Comparison of ENCODE assay signal across 8 mouse cellular contexts in genomic region chr13:74390371-74390990, GRCm38 (mm10). TPM values are rescaled to one million over a fixed set of nuclear protein-coding genes. Genes with fewer than 3 reads are reported as not detected.
DNase-seq lines count a peak whose midpoint lies in the region; ATAC-seq and TF ChIP-seq lines count a peak whose summit lies in the region.

Gene Zfp72 (minus strand): TSS chr13:74390836.

- TF ChIP-seq CTCF in heart, adult 2 months (IDR thresholded peaks at IDR 0.05): no peak
- no peak for TF ChIP-seq CTCF in kidney, adult 2 months (conservative IDR thresholded peaks at IDR 0.05; ENCODE audit: insufficient read depth, insufficient read length, low read depth, low read length)
- TF ChIP-seq CTCF in small intestine, adult 2 months (IDR thresholded peaks at IDR 0.05; ENCODE audit: extremely low read depth, insufficient read length, insufficient replicate concordance, low read depth, low read length): no peak

- 2% methylated on average over 14 of the region's 14 CpGs for WGBS in embryonic facial prominence, embryonic 10.5 days
- 2% methylated on average over 14 of the region's 14 CpGs for WGBS in heart, adult 2 months
- WGBS in kidney, adult 2 months: under 1% methylated on average over 14 of the region's 14 CpGs
- 2% methylated on average over 14 of the region's 14 CpGs for WGBS in limb, embryonic 11.5 days
- under 1% methylated on average over 14 of the region's 14 CpGs for WGBS in midbrain, embryonic 13.5 days
- WGBS in small intestine, adult 2 months: 2% methylated on average over 14 of the region's 14 CpGs

- no peaks in the 10 kb centered on the region for H3K79me2 ChIP-seq in heart, adult 2 months (replicated peaks; ENCODE audit: control insufficient read depth, insufficient read depth, low read length)

- H3K9ac ChIP-seq in heart, adult 2 months (ENCODE audit: low read depth, low read length): peak within 1 kb of the TSS; percentile 25
- peak within 1 kb of the TSS; percentile 56; the same call in 1 of the 2 replicates for H3K9ac ChIP-seq in limb, embryonic 11.5 days (ENCODE audit: low read length)
- H3K9ac ChIP-seq in midbrain, embryonic 13.5 days (replicated peaks): peak within 1 kb of the TSS; percentile 67

- TF ChIP-seq POLR2A in heart, adult 2 months (IDR thresholded peaks at IDR 0.05; ENCODE audit: insufficient read depth, low read depth, low read length): peak; percentile 65
- TF ChIP-seq POLR2A in kidney, adult 2 months (IDR thresholded peaks at IDR 0.05; ENCODE audit: low read depth, low read length): no peak
- TF ChIP-seq POLR2A in small intestine, adult 2 months (IDR thresholded peaks at IDR 0.05; ENCODE audit: low read depth, low read length): no peak

- intact Hi-C loops in heart, adult 2 months (cut with DNase I): no loop called here

- no peaks in the 10 kb centered on the region for H3K9me3 ChIP-seq in erythroblast, embryonic 14.5 days (ENCODE audit: control insufficient read depth, low read length)
- H3K9me3 ChIP-seq in embryonic facial prominence, embryonic 10.5 days: no peaks in the 10 kb centered on the region
- no peaks in the 10 kb centered on the region for H3K9me3 ChIP-seq in limb, embryonic 11.5 days (ENCODE audit: control insufficient read depth, low read length)
- H3K9me3 ChIP-seq in midbrain, embryonic 13.5 days: no peaks in the 10 kb centered on the region

- peak within 1 kb of the TSS; percentile 49 for H3K4me2 ChIP-seq in limb, embryonic 11.5 days (ENCODE audit: low read depth, severe bottlenecking)
- peak within 1 kb of the TSS; percentile 53 for H3K4me2 ChIP-seq in midbrain, embryonic 13.5 days (replicated peaks)

- TF ChIP-seq EP300 in heart, adult 2 months (IDR thresholded peaks at IDR 0.05; ENCODE audit: insufficient read depth, low read depth, low read length): 0 out of 2 replicates have a peak, but pooled peaks have one; percentile 24

- no peaks in the 10 kb centered on the region for H3K27me3 ChIP-seq in erythroblast, embryonic 14.5 days (ENCODE audit: control insufficient read depth)
- H3K27me3 ChIP-seq in embryonic facial prominence, embryonic 10.5 days (replicated peaks; ENCODE audit: low read depth, poor library complexity, severe bottlenecking): no peaks in the 10 kb centered on the region
- no peaks in the 10 kb centered on the region for H3K27me3 ChIP-seq in heart, adult 2 months (ENCODE audit: control insufficient read depth, insufficient read depth, low read length)
- H3K27me3 ChIP-seq in kidney, adult 2 months (replicated peaks; ENCODE audit: control insufficient read depth, insufficient read depth, low read length): no peaks in the 10 kb centered on the region
- H3K27me3 ChIP-seq in limb, embryonic 11.5 days (ENCODE audit: control insufficient read depth, insufficient read depth, low read length): no peaks in the 10 kb centered on the region
- H3K27me3 ChIP-seq in midbrain, embryonic 13.5 days: no peaks in the 10 kb centered on the region
- H3K27me3 ChIP-seq in small intestine, adult 2 months (ENCODE audit: control insufficient read depth, insufficient read depth, low read length): no peaks in the 10 kb centered on the region

- DNase-seq in embryonic facial prominence, embryonic 10.5 days (ENCODE audit: low spot score): peak; percentile 67
- peak; percentile 76 for DNase-seq in heart, adult 2 months
- peak; percentile 88 for DNase-seq in kidney, adult 2 months
- peak; percentile 75 for DNase-seq in limb, embryonic 11.5 days (ENCODE audit: low spot score)

- ATAC-seq in erythroblast, adult 5-6 weeks (replicated peaks; ENCODE audit: low FRiP score, poor library complexity, severe bottlenecking): no peak; the same call in 1 of the 2 replicates
- peak; percentile 88 for ATAC-seq in limb, embryonic 11.5 days (ENCODE audit: insufficient number of reproducible peaks, low FRiP score, low TSS enrichment, low read depth)
- peak; percentile 93 for ATAC-seq in midbrain, embryonic 13.5 days

- H3K4me3 ChIP-seq in erythroblast, embryonic 14.5 days (replicated peaks): peak within 1 kb of the TSS; percentile 62
- peak within 1 kb of the TSS; percentile 70 for H3K4me3 ChIP-seq in embryonic facial prominence, embryonic 10.5 days
- peak within 1 kb of the TSS; percentile 68 for H3K4me3 ChIP-seq in heart, adult 2 months
- H3K4me3 ChIP-seq in kidney, adult 2 months (ENCODE audit: insufficient read depth, low read depth, low read length): peak within 1 kb of the TSS; percentile 84
- H3K4me3 ChIP-seq in limb, embryonic 11.5 days (ENCODE audit: low read depth, low read length): peak within 1 kb of the TSS; percentile 51
- H3K4me3 ChIP-seq in midbrain, embryonic 13.5 days (replicated peaks): peak within 1 kb of the TSS; percentile 62
- peak within 1 kb of the TSS; percentile 66 for H3K4me3 ChIP-seq in small intestine, adult 2 months (ENCODE audit: low read depth, low read length)

- peaks cover 5% of the 10 kb centered on the region for H3K4me1 ChIP-seq in erythroblast, embryonic 14.5 days (ENCODE audit: control insufficient read depth)
- H3K4me1 ChIP-seq in embryonic facial prominence, embryonic 10.5 days: no peaks in the 10 kb centered on the region
- H3K4me1 ChIP-seq in heart, adult 2 months (ENCODE audit: control insufficient read depth, insufficient read depth, low read length): no peaks in the 10 kb centered on the region
- H3K4me1 ChIP-seq in kidney, adult 2 months (ENCODE audit: control insufficient read depth, insufficient read depth, low read length): no peaks in the 10 kb centered on the region
- no peaks in the 10 kb centered on the region for H3K4me1 ChIP-seq in limb, embryonic 11.5 days (ENCODE audit: control insufficient read depth, insufficient read depth, low read length)
- H3K4me1 ChIP-seq in midbrain, embryonic 13.5 days (replicated peaks): peaks cover 8% of the 10 kb centered on the region; the same call in 1 of the 2 replicates
- H3K4me1 ChIP-seq in small intestine, adult 2 months (ENCODE audit: control insufficient read depth, insufficient read depth, insufficient read length, low read length): no peaks in the 10 kb centered on the region

- H3K27ac ChIP-seq in embryonic facial prominence, embryonic 10.5 days (replicated peaks): peak within 1 kb of the TSS; percentile 79
- peak within 1 kb of the TSS; percentile 55 for H3K27ac ChIP-seq in heart, adult 2 months
- no peak within 1 kb of the TSS for H3K27ac ChIP-seq in kidney, adult 2 months (ENCODE audit: insufficient read depth, low read depth, low read length)
- H3K27ac ChIP-seq in limb, embryonic 11.5 days (replicated peaks; ENCODE audit: low read depth, low read length): no peak within 1 kb of the TSS
- H3K27ac ChIP-seq in midbrain, embryonic 13.5 days: no peak within 1 kb of the TSS
- H3K27ac ChIP-seq in small intestine, adult 2 months (ENCODE audit: insufficient read depth, low read depth, low read length): no peak within 1 kb of the TSS

- no peaks in the 10 kb centered on the region for H3K36me3 ChIP-seq in erythroblast, embryonic 14.5 days (ENCODE audit: control insufficient read depth)
- no peaks in the 10 kb centered on the region for H3K36me3 ChIP-seq in embryonic facial prominence, embryonic 10.5 days (replicated peaks)
- H3K36me3 ChIP-seq in heart, adult 2 months (ENCODE audit: control insufficient read depth, insufficient read depth, low read length): no peaks in the 10 kb centered on the region
- H3K36me3 ChIP-seq in kidney, adult 2 months (ENCODE audit: control insufficient read depth, insufficient read depth, low read length): no peaks in the 10 kb centered on the region
- H3K36me3 ChIP-seq in limb, embryonic 11.5 days (ENCODE audit: control insufficient read depth, insufficient read depth, low read length): no peaks in the 10 kb centered on the region
- H3K36me3 ChIP-seq in midbrain, embryonic 13.5 days: no peaks in the 10 kb centered on the region
- no peaks in the 10 kb centered on the region for H3K36me3 ChIP-seq in small intestine, adult 2 months (ENCODE audit: control insufficient read depth, insufficient read depth, low read length)

RNA-seq across cellular contexts. Expression of gene Zfp72, which starts in this region (rescaled TPM):
- polyA plus RNA-seq in erythroblast, embryonic 14.5 days (2012): not detected in 2 replicates
- total RNA-seq in erythroblast, adult 5-6 weeks (2015; ENCODE audit: low replicate concordance): 1.7 TPM in 1 of 2 replicates, not detected in the other
- total RNA-seq in erythroblast, adult 5-6 weeks (2017; ENCODE audit: low replicate concordance): 0.26 and 0.70 TPM in 2 replicates
- 6.4 and 6.9 TPM in 2 replicates for polyA plus RNA-seq in embryonic facial prominence, embryonic 10.5 days (2016; fragmentation: Nextera tagmentation; extraction: Ambion mirVana)
- total RNA-seq in heart, adult 2 months (2021): 1 to 10 TPM; 2.5 to 2.9 TPM
- polyA plus RNA-seq in heart, adult 2 months (2012; rRNA removed): 0.39 and 1.4 TPM in 2 replicates
- polyA plus RNA-seq in kidney, adult 2 months (2012; rRNA removed): 0.26 and 0.47 TPM in 2 replicates
- polyA plus RNA-seq in limb, embryonic 11.5 days (2014; fragmentation: Nextera tagmentation; extraction: Ambion mirVana): 5.3 and 5.7 TPM in 2 replicates
- 4.2 and 6.2 TPM in 2 replicates for polyA plus RNA-seq in midbrain, embryonic 13.5 days (2015; fragmentation: Nextera tagmentation; extraction: Ambion mirVana)
- 0.03 TPM in 1 of 2 replicates, not detected in the other for polyA plus RNA-seq in small intestine, adult 2 months (2012; rRNA removed)

Comparison
In these comparisons a context has a peak if more than half of its experiments do, and no peak if none do; other contexts are left out.
1. Peak in DNase-seq and H3K4me3 ChIP-seq in kidney, adult 2 months; RNA of the gene not detected or under 1 TPM.
2. H3K27ac ChIP-seq: peak in embryonic facial prominence, embryonic 10.5 days (single experiment) and heart, adult 2 months (single experiment); none in kidney, adult 2 months (single experiment), limb, embryonic 11.5 days (single experiment), midbrain, embryonic 13.5 days (single experiment) and small intestine, adult 2 months (single experiment).
3. Peak in every context shown above with its lines, with median percentiles within 50 percentile points of each other: H3K4me3 ChIP-seq, DNase-seq and H3K9ac ChIP-seq.